Mouse (Mus musculus) gastrocnemius, adult 2 months (tissue): ENCODE measurements around the gene Glt1d1. TPM values are rescaled to one million over a fixed set of nuclear protein-coding genes. Genes with fewer than 3 reads are reported as not detected.

Experiments used
- DNase-seq: peaks from one replicate; pipeline ENCODE4 v3.0.0; 2022
- H3K27ac ChIP-seq: fragments of 200-600 bp; 2 replicates; pipeline ENCODE4 v1.8.1; 2022; ENCODE audit warnings: mild to moderate bottlenecking
- H3K4me3 ChIP-seq: fragments of 200-600 bp; 2 replicates; pipeline ENCODE4 v1.8.1; 2022; ENCODE audit warnings: mild to moderate bottlenecking, moderate library complexity
- CTCF ChIP-seq: fragments of 200-600 bp; IDR thresholded peaks from 2 replicates; pipeline ENCODE4 v1.8.1; 2022; ENCODE audit warnings: antibody characterized with exemption, mild to moderate bottlenecking, moderate library complexity
- intact Hi-C: fragments of 180-260 bp; cut with DNase I; formaldehyde crosslinking; loops from one replicate; pipeline ENCODE4 v1.15.1; 2025
- long read RNA-seq, 2 experiments: library from polyadenylated mRNA; stranded (forward); transcript quantifications; one replicate each; pipeline ENCODE4 v2.0.0; 2021
- total RNA-seq, 2 experiments: library from RNA; stranded (reverse); gene quantifications; 2 replicates each; pipeline ENCODE4 v1.2.3; 2021

The Glt1d1 gene
- total RNA-seq, result not detected
- long read RNA-seq, experiment 1, result 0 reads
- long read RNA-seq, experiment 2, result 0 reads

DNA sequence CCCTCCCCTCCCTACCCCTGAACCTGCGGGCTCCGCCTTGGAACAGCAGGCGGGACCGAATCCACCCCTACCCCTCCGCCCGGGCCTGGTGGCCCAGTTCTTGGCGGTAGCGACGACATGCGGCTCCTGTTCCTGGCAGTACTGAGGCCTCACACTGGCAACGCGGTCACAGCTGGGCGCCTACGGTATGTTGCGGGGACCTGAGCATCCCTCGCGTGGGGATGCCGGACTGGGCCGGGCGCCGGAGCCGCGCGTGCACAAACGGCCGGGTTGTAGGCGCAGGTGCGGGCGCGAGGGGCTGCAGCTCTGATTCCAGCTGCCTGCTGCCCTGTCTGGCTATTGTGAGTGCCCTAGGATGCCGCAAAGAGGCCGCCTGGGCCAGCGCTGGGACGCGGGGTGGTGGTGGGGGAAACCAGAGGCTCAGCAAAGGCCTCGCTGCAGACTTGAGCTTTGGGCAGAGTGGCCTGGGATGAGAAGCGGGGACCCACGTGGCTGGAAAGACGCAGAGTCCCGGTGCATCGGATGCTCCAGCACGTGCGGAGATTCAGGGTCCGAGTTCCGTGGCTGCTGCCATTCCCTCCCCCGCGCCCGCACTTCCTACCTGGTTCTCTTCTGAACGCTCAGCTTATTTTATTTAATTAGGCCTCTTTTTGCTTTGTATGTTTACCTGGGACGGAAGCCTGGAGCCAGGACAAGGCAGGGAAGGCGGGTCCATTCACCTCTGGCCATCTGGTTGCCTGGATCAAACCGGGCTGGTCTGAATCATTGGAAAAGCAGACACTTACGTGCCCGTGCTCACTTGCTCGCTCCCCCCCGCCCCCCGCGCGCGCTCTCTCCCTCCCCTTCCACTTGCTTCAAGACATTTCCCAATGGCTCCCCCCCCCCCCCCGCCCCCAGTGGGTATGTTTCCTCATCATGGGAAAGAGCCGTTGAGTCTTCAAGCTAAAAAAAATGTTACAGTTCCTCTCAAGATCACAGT lies at the start of gene Glt1d1, which contains the start of gene Slc15a4:
Gene Glt1d1, plus strand, starts transcription at position 96 of the 979 bp plus-strand sequence.
Gene Slc15a4, minus strand, starts transcription at position 731 of the 979 bp plus-strand sequence.
- no peak for TF ChIP-seq CTCF
- H3K27ac ChIP-seq, result no peak within 1 kb of the TSS
- no peak for DNase-seq
- H3K4me3 ChIP-seq, result peak within 1 kb of the TSS; percentile 33; the same call in 1 of the 2 replicates
- intact Hi-C loops, result no loop called here

DNA sequence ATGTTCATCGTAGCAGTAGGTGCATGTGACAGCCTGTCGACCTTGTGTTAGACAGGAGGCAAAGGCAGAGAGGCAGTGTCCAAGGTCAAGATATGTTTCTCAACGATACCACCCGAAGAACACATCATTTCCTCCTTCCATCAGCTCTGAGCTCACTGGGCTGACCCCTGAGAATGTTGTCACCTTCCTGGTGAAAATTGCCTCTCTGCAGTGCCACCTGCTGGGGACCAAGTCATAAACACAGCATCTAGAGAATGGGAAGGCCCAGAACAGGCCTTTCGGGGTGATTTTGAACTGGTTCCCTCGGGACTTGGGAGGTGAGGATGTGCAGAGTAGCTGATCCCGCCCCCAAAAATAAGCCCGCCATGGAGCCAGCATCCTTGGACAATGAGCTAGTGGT lies 48.4 kb upstream of the Glt1d1 start:
- Histone ChIP-seq H3K4me3 (no peak overlapping the region), H3K27ac (no peak overlapping the region)
- DNase-seq, result no peak
- TF ChIP-seq CTCF, result peak; percentile 11; the same call in 1 of the 2 replicates
- intact Hi-C loops, result no loop called here

DNA sequence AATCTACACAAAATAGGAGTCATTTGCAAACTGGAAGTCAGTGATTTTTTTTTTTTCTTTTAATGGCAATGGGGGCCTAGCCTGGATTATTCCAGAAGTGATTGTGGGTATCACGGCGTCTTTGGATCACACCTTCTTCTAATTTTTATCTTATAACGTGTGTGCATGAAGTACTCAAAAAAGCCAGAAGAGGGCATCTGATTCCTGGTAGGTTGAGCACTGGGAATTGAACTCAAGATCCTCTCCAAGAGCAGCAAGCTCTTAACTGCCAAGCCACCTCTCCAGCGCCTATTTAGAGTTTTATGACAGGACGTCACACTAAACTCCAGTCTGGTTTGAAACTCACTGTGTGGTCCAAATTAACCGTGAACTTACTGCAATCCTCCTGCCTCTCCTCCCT lies 44.2 kb upstream of the Glt1d1 start:
- DNase-seq, result no peak
- TF ChIP-seq CTCF, result peak; percentile 35
- intact Hi-C loops, result no loop called here
- H3K4me3 ChIP-seq, result no peak overlapping the region
- no peak overlapping the region for H3K27ac ChIP-seq

DNA sequence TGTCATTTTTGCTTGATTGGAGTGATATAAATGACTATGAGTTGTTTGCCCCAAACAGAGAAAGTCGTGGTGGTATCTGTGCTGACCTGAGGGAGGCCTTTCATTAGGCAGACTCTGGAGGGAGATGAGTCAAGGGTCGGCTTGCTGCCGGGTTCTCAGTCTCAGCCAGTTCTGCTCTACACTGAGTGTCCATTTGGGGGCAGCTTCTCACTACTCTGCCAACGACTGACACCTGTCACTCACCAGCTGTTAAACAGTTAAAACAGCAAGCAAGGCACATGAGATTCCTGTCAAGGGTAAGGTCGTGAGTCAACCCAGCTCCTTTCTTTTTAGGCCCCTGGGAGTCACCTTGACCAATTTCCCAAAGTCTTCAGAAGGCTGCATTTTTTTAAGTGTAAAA lies 39.7 kb upstream of the Glt1d1 start:
- H3K4me3 ChIP-seq, result no peak overlapping the region
- TF ChIP-seq CTCF, result no peak
- intact Hi-C loops, result loop anchor here (5.0 kb wide), 1 partner anchor 55 kb away; no protein-coding TSS in a partner anchor
- no peak overlapping the region for H3K27ac ChIP-seq
- DNase-seq, result no peak

DNA sequence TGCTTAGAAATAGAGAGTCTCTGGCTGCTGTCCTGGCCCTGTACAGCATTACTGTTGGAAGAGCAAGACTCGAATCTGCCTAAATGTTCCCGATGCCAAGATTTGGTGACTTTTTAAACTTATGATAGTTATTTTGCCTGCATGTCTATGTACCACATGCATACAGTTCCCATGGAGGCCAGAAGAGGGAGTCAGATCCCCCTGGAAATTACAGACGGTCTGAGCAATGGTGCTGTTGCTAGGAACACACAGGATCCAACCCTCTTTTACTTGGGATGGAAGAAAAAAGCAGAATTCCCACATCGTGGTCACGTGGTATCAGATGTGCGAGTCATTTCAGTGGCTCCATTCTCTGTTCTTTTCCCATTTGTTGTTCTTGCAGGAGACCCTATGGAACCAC lies 39.2 kb upstream of the Glt1d1 start:
- TF ChIP-seq CTCF, result peak; percentile 59
- no peak for DNase-seq
- intact Hi-C loops, result loop anchor here (5.0 kb wide), 1 partner anchor 54 kb away; no protein-coding TSS in a partner anchor
- Histone ChIP-seq H3K27ac (no peak overlapping the region), H3K4me3 (no peak overlapping the region)

DNA sequence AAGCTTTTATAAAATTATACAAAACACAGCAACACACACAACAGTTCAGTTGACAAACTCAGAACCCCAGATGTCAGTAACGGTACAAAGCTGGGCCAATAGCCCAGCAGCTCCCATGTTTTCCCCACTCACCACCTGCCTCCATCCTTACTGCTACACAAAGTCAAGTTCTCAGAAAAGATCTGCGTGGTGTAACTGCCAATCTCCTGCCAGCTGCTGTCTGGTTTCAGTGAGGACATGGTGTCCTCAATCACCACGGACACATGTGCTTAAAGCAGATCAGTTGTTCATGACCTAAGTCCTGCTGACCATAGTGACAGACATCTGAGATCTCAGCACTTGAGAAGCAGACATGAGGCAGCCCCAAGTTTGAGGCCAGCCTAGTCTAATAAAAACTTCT lies 36.4 kb upstream of the Glt1d1 start:
- TF ChIP-seq CTCF, result no peak
- peak; percentile 42 for DNase-seq

DNA sequence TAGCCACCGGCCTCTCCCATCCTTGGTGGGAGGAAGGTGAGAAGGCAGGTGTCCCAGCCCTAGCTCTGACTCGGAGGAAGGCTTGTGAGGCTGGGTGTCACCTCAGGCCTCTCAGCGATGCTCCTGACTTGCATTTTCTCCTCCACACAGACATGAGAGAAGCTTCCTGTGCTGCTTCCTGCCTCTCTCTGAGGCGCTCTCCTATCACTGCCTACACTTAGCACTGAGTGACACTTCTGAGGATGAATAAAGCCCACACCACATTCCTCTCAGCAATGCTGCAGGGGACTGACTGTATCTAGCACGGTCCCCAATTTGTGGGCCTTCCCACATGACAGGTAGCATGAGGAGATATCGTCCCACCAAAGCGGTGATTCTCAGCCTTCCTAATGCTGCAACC lies 35.2 kb upstream of the Glt1d1 start:
- intact Hi-C loops, result no loop called here
- H3K4me3 ChIP-seq, result no peak overlapping the region
- no peak for TF ChIP-seq CTCF
- peak overlapping the region; percentile 86 for H3K27ac ChIP-seq
- no peak for DNase-seq

More for the DNA sequence above, 36.4 kb upstream of the Glt1d1 start:
- no peak overlapping the region for H3K4me3 ChIP-seq
- intact Hi-C loops, result loop anchor here (1.0 to 2.0 kb wide), 2 partner anchors 15 to 20 kb away; no protein-coding TSS in a partner anchor
- peak overlapping the region; percentile 86 for H3K27ac ChIP-seq

DNA sequence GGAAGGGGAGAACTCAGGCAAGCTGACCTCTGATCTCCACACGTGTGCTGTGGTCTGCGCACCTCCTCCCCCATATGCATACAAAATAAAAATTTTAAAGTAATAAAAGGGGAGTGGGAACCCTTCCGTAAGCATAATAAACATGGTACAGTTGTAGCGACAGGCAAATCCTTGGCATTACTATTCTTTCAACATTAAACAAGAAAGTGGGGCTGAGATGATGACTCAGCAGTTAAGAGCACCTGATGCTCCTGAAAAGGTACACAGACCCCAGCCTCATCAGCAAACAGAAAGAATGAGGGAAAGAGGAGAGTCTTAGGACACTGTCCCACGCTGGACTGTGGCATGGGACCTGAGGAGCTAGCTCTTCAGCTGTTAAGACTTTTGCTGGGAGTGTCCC lies 29.1 kb upstream of the Glt1d1 start:
- Histone ChIP-seq H3K4me3 (no peak overlapping the region), H3K27ac (no peak overlapping the region)
- no peak for TF ChIP-seq CTCF
- DNase-seq, result no peak
- intact Hi-C loops, result no loop called here

DNA sequence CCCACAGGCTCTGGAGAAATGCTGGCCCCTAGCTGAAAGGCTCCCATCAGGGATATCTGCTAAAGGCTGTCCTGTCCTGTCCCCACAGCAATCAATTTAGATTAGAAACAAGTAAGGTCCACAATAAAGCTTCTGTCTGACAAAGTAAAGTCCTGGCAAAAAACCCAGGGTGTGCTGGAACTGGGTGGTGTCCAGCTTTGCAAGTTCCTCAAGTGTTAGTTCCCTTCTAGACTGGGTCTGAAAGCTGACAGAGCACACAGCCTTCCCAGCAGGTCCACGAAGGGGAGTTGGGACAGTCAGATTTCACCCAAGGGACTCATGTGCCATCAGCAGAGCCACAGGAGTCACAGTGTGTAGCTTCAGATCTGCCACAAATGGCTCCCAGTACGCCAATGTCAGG lies 24.6 kb upstream of the Glt1d1 start:
- intact Hi-C loops, result no loop called here
- no peak for TF ChIP-seq CTCF
- H3K27ac ChIP-seq, result peak overlapping the region; percentile 89
- no peak for DNase-seq
- no peak overlapping the region for H3K4me3 ChIP-seq

DNA sequence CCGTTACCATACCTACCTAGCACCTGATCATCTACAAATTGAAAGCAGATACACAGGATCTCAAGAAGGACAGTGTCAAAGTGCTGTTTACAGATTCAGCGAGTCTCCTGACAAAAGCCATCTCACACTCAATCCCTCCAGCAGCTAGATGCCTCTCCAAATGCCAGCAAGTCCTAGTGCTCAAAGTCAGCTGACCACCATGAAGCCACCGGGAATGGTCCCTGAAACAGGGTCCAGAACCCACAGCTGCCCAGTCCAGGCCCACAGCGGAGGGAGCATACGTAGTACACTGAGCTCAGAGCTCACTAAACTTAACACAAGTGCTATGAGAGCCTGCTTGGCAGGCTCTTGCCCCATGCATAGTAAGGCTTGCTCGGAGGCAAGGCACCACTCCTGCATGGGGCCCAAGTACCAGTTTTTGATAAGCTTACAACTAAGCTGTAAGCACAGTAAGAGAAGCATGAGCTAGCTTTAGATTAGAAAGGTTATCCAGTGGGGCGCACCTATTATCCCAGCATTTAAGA lies 22.8 kb upstream of the Glt1d1 start:
- TF ChIP-seq CTCF, result no peak
- no peak overlapping the region for H3K4me3 ChIP-seq
- intact Hi-C loops, result no loop called here
- peak overlapping the region; percentile 89 for H3K27ac ChIP-seq
- DNase-seq, result no peak

DNA sequence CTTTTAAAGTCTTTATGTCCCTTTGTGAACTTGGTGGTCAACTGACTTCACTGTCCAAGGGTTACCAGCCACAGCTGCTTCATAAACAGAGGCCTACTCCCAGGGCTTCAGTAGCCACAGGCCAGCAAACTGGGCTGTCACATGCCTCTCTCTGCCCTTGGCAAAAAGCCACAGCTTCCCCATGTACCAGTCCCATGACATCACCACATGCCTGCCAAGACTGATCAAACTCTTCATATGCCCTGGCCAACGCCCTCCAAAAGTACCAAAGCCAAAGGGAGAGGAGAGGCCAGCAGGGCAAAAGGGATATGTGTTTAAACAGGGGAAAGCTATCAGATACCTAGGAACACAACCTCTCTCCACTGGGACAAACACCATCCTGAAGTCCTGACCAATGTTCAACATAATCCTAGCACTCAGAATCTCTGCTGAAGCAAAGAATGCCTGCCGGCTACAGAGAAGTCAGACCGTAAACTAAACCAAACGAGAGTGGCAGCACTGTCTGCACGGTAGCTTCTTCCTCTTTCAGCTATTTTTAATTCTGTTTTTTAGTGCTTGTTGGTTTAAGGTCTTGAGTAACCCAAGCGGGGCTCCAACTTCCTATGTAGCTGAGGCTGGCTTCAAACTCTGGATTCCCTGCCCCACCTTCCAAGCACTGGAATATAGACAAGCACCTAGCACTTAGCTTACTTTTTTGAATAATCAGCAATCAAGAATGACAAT lies 21.1 kb upstream of the Glt1d1 start:
- H3K27ac ChIP-seq, result peak overlapping the region; percentile 89
- peak; percentile 76 for DNase-seq
- TF ChIP-seq CTCF, result no peak
- H3K4me3 ChIP-seq, result peak overlapping the region; percentile 32
- intact Hi-C loops, result loop anchor here (2.0 to 10.0 kb wide), 2 partner anchors 16 to 1404 kb away; no protein-coding TSS in a partner anchor

DNA sequence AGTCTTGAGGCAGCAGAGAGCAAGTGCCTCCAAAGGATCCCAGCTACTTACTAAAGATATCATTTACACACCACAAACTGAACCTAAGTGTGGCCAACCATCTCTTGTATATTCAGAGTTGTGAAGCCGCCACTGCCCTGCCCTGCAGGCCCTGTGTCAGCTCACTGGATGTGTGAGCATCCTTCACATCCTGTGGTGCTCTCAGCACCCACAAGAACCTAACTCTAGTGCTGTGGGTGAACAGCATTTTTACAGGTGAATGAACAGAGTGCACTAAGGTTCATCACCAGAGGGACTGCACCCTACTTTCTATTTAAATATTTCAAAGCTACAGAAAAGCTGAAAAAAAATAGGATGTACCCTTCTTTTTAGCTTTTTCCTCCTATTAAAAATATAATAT lies 20.2 kb upstream of the Glt1d1 start:
- no peak for DNase-seq
- no peak for TF ChIP-seq CTCF
- intact Hi-C loops, result loop anchor here (2.0 to 10.0 kb wide), 2 partner anchors 17 to 1403 kb away; no protein-coding TSS in a partner anchor
- Histone ChIP-seq H3K4me3 (no peak overlapping the region; the same call in 1 of the 2 replicates), H3K27ac (peak overlapping the region; percentile 89)
